11 mouse cellular contexts compared by ENCODE assay signal in genomic region chr7:4504646-4505435, GRCm38 (mm10). TPM values are rescaled to one million over a fixed set of nuclear protein-coding genes. Genes with fewer than 3 reads are reported as not detected.
DNase-seq lines count a peak whose midpoint lies in the region; ATAC-seq and TF ChIP-seq lines count a peak whose summit lies in the region.
"Had no signal": no experiment of that assay in that cellular context is flagged by ENCODE, and none has a peak within 500 bp of the region (broad histone marks: within the 10 kb centered on the region; RNA-seq: fewer than 3 reads in every experiment).

No protein-coding gene starts in this region.

- H3K79me2 ChIP-seq in MEL (ENCODE audit: control insufficient read depth, insufficient read depth, low read length, poor library complexity): peaks cover 19% of the 10 kb centered on the region

- no peak overlapping the region for H3K4me2 ChIP-seq in heart, postnatal 0 days (ENCODE audit: low read depth, low read length)
- H3K4me2 ChIP-seq in forebrain, embryonic 15.5 days (replicated peaks): no peak overlapping the region
- H3K4me2 ChIP-seq: stomach, embryonic 15.5 days had no signal

- H3K4me3 ChIP-seq in heart, postnatal 0 days (ENCODE audit: low read depth, low read length): no peak overlapping the region
- H3K4me3 ChIP-seq in MEL (ENCODE audit: control insufficient read depth in 1 of 2, insufficient read depth in 1 of 2, low read depth in 2 of 2, low read length in 2 of 2): peak overlapping the region; percentile 18 to 24
- no peak overlapping the region for H3K4me3 ChIP-seq in forebrain, embryonic 15.5 days
- H3K4me3 ChIP-seq: limb, embryonic 10.5 days; stomach, embryonic 15.5 days had no signal

- peak overlapping the region; percentile 55 for H3K27ac ChIP-seq in heart, postnatal 0 days (ENCODE audit: low read depth)
- peak overlapping the region; percentile 93 for H3K27ac ChIP-seq in MEL (ENCODE audit: control insufficient read depth, low read depth, low read length)
- H3K27ac ChIP-seq in forebrain, embryonic 15.5 days (replicated peaks): no peak overlapping the region
- H3K27ac ChIP-seq: limb, embryonic 10.5 days; stomach, embryonic 15.5 days had no signal

- H3K9ac ChIP-seq in heart, postnatal 0 days (replicated peaks; ENCODE audit: low read depth, low read length): no peak overlapping the region
- H3K9ac ChIP-seq in MEL (ENCODE audit: control insufficient read depth, low read depth, low read length, poor library complexity, severe bottlenecking): peak overlapping the region; percentile 53
- H3K9ac ChIP-seq in forebrain, embryonic 15.5 days (replicated peaks): no peak overlapping the region
- H3K9ac ChIP-seq: stomach, embryonic 15.5 days had no signal

- H3K27me3 ChIP-seq in heart, postnatal 0 days (ENCODE audit: control insufficient read depth, insufficient read depth, low read length): no peaks in the 10 kb centered on the region
- no peaks in the 10 kb centered on the region for H3K27me3 ChIP-seq in MEL (ENCODE audit: control insufficient read depth in 1 of 2, insufficient read depth in 2 of 2, low read length in 2 of 2)
- no peaks in the 10 kb centered on the region for H3K27me3 ChIP-seq in forebrain, embryonic 15.5 days
- H3K27me3 ChIP-seq: stomach, embryonic 15.5 days had no signal

- no peaks in the 10 kb centered on the region for H3K36me3 ChIP-seq in heart, postnatal 0 days (replicated peaks; ENCODE audit: control insufficient read depth, insufficient read depth, low read length)
- peaks cover 0 to 38% of the 10 kb centered on the region in 2 experiments; a peak in 2 of 4 replicates for H3K36me3 ChIP-seq in MEL (ENCODE audit: control insufficient read depth in 1 of 2, insufficient read depth in 2 of 2, low read length in 2 of 2)
- no peaks in the 10 kb centered on the region for H3K36me3 ChIP-seq in forebrain, embryonic 15.5 days
- H3K36me3 ChIP-seq: limb, embryonic 10.5 days; stomach, embryonic 15.5 days had no signal

- intact Hi-C loops in heart, postnatal 14 days (cut with DNase I): no loop called here
- intact Hi-C loops in left cerebral cortex, postnatal 4 days (cut with DNase I): no loop called here

- WGBS in heart, postnatal 0 days: 42% methylated on average over 11 of the region's 11 CpGs
- WGBS in forebrain, embryonic 15.5 days: 68% methylated on average over 11 of the region's 11 CpGs

- no peak for TF ChIP-seq EP300 in heart, postnatal 0 days (IDR thresholded peaks at IDR 0.05; ENCODE audit: low read depth)
- TF ChIP-seq EP300 in MEL (IDR thresholded peaks at IDR 0.05; ENCODE audit: low read depth in 1 of 2, low read length in 2 of 2): peak; percentile 79 to 86

- H3K4me1 ChIP-seq in heart, postnatal 0 days (ENCODE audit: control insufficient read depth, insufficient read depth): peaks cover 14% of the 10 kb centered on the region
- peaks cover 10 to 43% of the 10 kb centered on the region in 2 experiments for H3K4me1 ChIP-seq in MEL (ENCODE audit: control insufficient read depth in 1 of 2, insufficient read depth in 2 of 2, low read length in 2 of 2)
- peaks cover 18% of the 10 kb centered on the region for H3K4me1 ChIP-seq in forebrain, embryonic 15.5 days

- TF ChIP-seq POLR2A in MEL (IDR thresholded peaks at IDR 0.05; ENCODE audit: control insufficient read depth in 1 of 2, insufficient read depth in 1 of 2, low read depth in 1 of 2, low read length in 2 of 2, poor library complexity in 1 of 2): peak in 1 of 2 experiments; percentile 47; a peak in 2 of 4 replicates

- no peak for TF ChIP-seq RAD21 in MEL (IDR thresholded peaks at IDR 0.05; ENCODE audit: low read depth, low read length)

- no peak for DNase-seq in heart, postnatal 0 days (ENCODE audit: low spot score)
- no peak for DNase-seq in heart, postnatal 14 days
- peak; percentile 88 for DNase-seq in MEL (ENCODE audit: low read depth, low spot score)
- DNase-seq in left cerebral cortex, postnatal 4 days: no peak
- DNase-seq: gastrocnemius, postnatal 14 days had no signal

- no peak for TF ChIP-seq CTCF in heart, postnatal 0 days (IDR thresholded peaks at IDR 0.05; ENCODE audit: low read depth)
- TF ChIP-seq CTCF in MEL (IDR thresholded peaks at IDR 0.05 in 2 of 3, conservative IDR thresholded peaks at IDR 0.05 in 1 of 3; ENCODE audit: control insufficient read depth in 1 of 3, insufficient read depth in 1 of 3, low read depth in 2 of 3, low read length in 3 of 3, poor library complexity in 1 of 3, severe bottlenecking in 1 of 3): no peak

- H3K9me3 ChIP-seq in heart, postnatal 0 days (replicated peaks; ENCODE audit: control insufficient read depth, low read length): no peaks in the 10 kb centered on the region
- no peaks in the 10 kb centered on the region for H3K9me3 ChIP-seq in MEL (replicated peaks; ENCODE audit: insufficient read depth, low read length)
- H3K9me3 ChIP-seq in forebrain, embryonic 15.5 days: no peaks in the 10 kb centered on the region
- H3K9me3 ChIP-seq: limb, embryonic 10.5 days; stomach, embryonic 15.5 days had no signal

- no peak for ATAC-seq in heart, postnatal 0 days (ENCODE audit: insufficient read depth, low read depth)
- peak; percentile 26 for ATAC-seq in common myeloid progenitor, adult 5-6 weeks (replicated peaks; ENCODE audit: low read depth, poor library complexity, severe bottlenecking)
- peak; percentile 48 for ATAC-seq in megakaryocyte, adult 5-6 weeks (ENCODE audit: poor library complexity, severe bottlenecking)
- no peak for ATAC-seq in forebrain, embryonic 15.5 days (replicated peaks)
- ATAC-seq: inflammation-experienced regulatory T-cells, adult 6 months had no signal

RNA-seq across cellular contexts. Expression of gene Ppp1r12c, which starts 3.4 kb away (rescaled TPM):
- 89.1 and 105 TPM in 2 replicates for total RNA-seq in heart, postnatal 0 days (2014; rRNA removed; ENCODE audit: low replicate concordance)
- 22.5 and 24.2 TPM in 2 replicates for polyA plus RNA-seq in heart, postnatal 0 days (2015; fragmentation: Nextera tagmentation; extraction: Ambion mirVana)
- total RNA-seq in heart, postnatal 14 days (2021): 10 to 100 TPM; 76.0 to 82.1 TPM
- total RNA-seq in MEL (2012; rRNA removed): 51.4 and 64.2 TPM in 2 replicates
- polyA plus RNA-seq in MEL (2012; ENCODE audit: insufficient read depth in 1 of 2, insufficient read length in 2 of 2, low read depth in 1 of 2, low replicate concordance in 2 of 2, missing spikeins in 1 of 2): 100 to 1,000 TPM in 1 of 2 experiments, not detected in 1; 153 TPM
- 90.2 and 117 TPM in 2 replicates for total RNA-seq in common myeloid progenitor, adult 5-6 weeks (2017)
- total RNA-seq in megakaryocyte, adult 5-6 weeks (2015): 106 and 134 TPM in 2 replicates
- total RNA-seq in megakaryocyte, adult 5-6 weeks (2017): 146 and 169 TPM in 2 replicates
- polyA plus RNA-seq in forebrain, embryonic 15.5 days (2015; fragmentation: Nextera tagmentation; extraction: Ambion mirVana): 48.4 and 50.3 TPM in 2 replicates
- total RNA-seq in left cerebral cortex, postnatal 4 days (2021): 100 to 1,000 TPM; 123 to 135 TPM

RNA-seq across cellular contexts. Expression of gene Tnnt1, which starts 11.3 kb away (rescaled TPM):
- total RNA-seq in heart, postnatal 0 days (2014; rRNA removed; ENCODE audit: low replicate concordance): 27.4 and 28.3 TPM in 2 replicates
- polyA plus RNA-seq in heart, postnatal 0 days (2015; fragmentation: Nextera tagmentation; extraction: Ambion mirVana): 93.7 and 106 TPM in 2 replicates
- 10 to 100 TPM; 25.4 to 33.6 TPM for total RNA-seq in heart, postnatal 14 days (2021)
- total RNA-seq in MEL (2012; rRNA removed): 5.0 and 5.4 TPM in 2 replicates
- 10 to 100 TPM in 1 of 2 experiments, not detected in 1; 16.4 TPM for polyA plus RNA-seq in MEL (2012; ENCODE audit: insufficient read depth in 1 of 2, insufficient read length in 2 of 2, low read depth in 1 of 2, low replicate concordance in 2 of 2, missing spikeins in 1 of 2)
- 6.1 and 6.6 TPM in 2 replicates for total RNA-seq in common myeloid progenitor, adult 5-6 weeks (2017)
- 2.6 and 5.8 TPM in 2 replicates for total RNA-seq in megakaryocyte, adult 5-6 weeks (2015)
- 8.6 and 13.4 TPM in 2 replicates for total RNA-seq in megakaryocyte, adult 5-6 weeks (2017)
- polyA plus RNA-seq in forebrain, embryonic 15.5 days (2015; fragmentation: Nextera tagmentation; extraction: Ambion mirVana): 2.5 and 2.6 TPM in 2 replicates
- total RNA-seq in left cerebral cortex, postnatal 4 days (2021): 1 to 10 TPM in 1 of 2 experiments, under 1 TPM in 1; 0.89 to 1.0 TPM

RNA-seq across cellular contexts. Expression of gene Tnni3, which starts 19.2 kb away (rescaled TPM):
- 4,764 and 5,473 TPM in 2 replicates for total RNA-seq in heart, postnatal 0 days (2014; rRNA removed; ENCODE audit: low replicate concordance)
- polyA plus RNA-seq in heart, postnatal 0 days (2015; fragmentation: Nextera tagmentation; extraction: Ambion mirVana): 8,811 and 8,917 TPM in 2 replicates
- total RNA-seq in heart, postnatal 14 days (2021): 1,000 to 10,000 TPM; 7,272 to 7,308 TPM
- total RNA-seq in MEL (2012; rRNA removed): 281 and 353 TPM in 2 replicates
- 100 to 1,000 TPM in 1 of 2 experiments, not detected in 1; 328 TPM for polyA plus RNA-seq in MEL (2012; ENCODE audit: insufficient read depth in 1 of 2, insufficient read length in 2 of 2, low read depth in 1 of 2, low replicate concordance in 2 of 2, missing spikeins in 1 of 2)
- total RNA-seq in common myeloid progenitor, adult 5-6 weeks (2017): 0.87 and 1.9 TPM in 2 replicates
- 5.1 and 8.8 TPM in 2 replicates for total RNA-seq in megakaryocyte, adult 5-6 weeks (2015)
- total RNA-seq in megakaryocyte, adult 5-6 weeks (2017): 1.7 TPM in 1 of 2 replicates, not detected in the other
- 1.8 and 1.9 TPM in 2 replicates for polyA plus RNA-seq in forebrain, embryonic 15.5 days (2015; fragmentation: Nextera tagmentation; extraction: Ambion mirVana)
- 1 to 10 TPM; 1.8 to 2.0 TPM for total RNA-seq in left cerebral cortex, postnatal 4 days (2021)

RNA-seq across cellular contexts. Expression of gene Dnaaf3, which starts 27.4 kb away (rescaled TPM):
- 0.11 and 2.6 TPM in 2 replicates for total RNA-seq in heart, postnatal 0 days (2014; rRNA removed; ENCODE audit: low replicate concordance)
- polyA plus RNA-seq in heart, postnatal 0 days (2015; fragmentation: Nextera tagmentation; extraction: Ambion mirVana): 0.60 and 0.63 TPM in 2 replicates
- 1 to 10 TPM; 1.8 to 1.9 TPM for total RNA-seq in heart, postnatal 14 days (2021)
- 0.69 and 0.73 TPM in 2 replicates for total RNA-seq in MEL (2012; rRNA removed)
- 1 to 10 TPM in 1 of 2 experiments, not detected in 1; 2.9 TPM for polyA plus RNA-seq in MEL (2012; ENCODE audit: insufficient read depth in 1 of 2, insufficient read length in 2 of 2, low read depth in 1 of 2, low replicate concordance in 2 of 2, missing spikeins in 1 of 2)
- 1.6 TPM in 1 of 2 replicates, not detected in the other for total RNA-seq in common myeloid progenitor, adult 5-6 weeks (2017)
- 1.3 TPM in 2 replicates for total RNA-seq in megakaryocyte, adult 5-6 weeks (2015)
- total RNA-seq in megakaryocyte, adult 5-6 weeks (2017): 1.0 TPM in 2 replicates
- 1.6 and 1.7 TPM in 2 replicates for polyA plus RNA-seq in forebrain, embryonic 15.5 days (2015; fragmentation: Nextera tagmentation; extraction: Ambion mirVana)
- total RNA-seq in left cerebral cortex, postnatal 4 days (2021): under 1 TPM; 0.50 to 0.77 TPM

RNA-seq across cellular contexts. Expression of gene Syt5, which starts 42.5 kb away (rescaled TPM):
- total RNA-seq in heart, postnatal 0 days (2014; rRNA removed; ENCODE audit: low replicate concordance): 0.23 and 1.4 TPM in 2 replicates
- 0.70 and 0.92 TPM in 2 replicates for polyA plus RNA-seq in heart, postnatal 0 days (2015; fragmentation: Nextera tagmentation; extraction: Ambion mirVana)
- total RNA-seq in heart, postnatal 14 days (2021): 1 to 10 TPM; 1.4 to 1.9 TPM
- total RNA-seq in MEL (2012; rRNA removed): not detected in 2 replicates
- polyA plus RNA-seq in MEL (2012; ENCODE audit: insufficient read depth in 1 of 2, insufficient read length in 2 of 2, low read depth in 1 of 2, low replicate concordance in 2 of 2, missing spikeins in 1 of 2): not detected
- not detected in 2 replicates for total RNA-seq in common myeloid progenitor, adult 5-6 weeks (2017)
- not detected in 2 replicates for total RNA-seq in megakaryocyte, adult 5-6 weeks (2015)
- not detected in 2 replicates for total RNA-seq in megakaryocyte, adult 5-6 weeks (2017)
- 158 and 164 TPM in 2 replicates for polyA plus RNA-seq in forebrain, embryonic 15.5 days (2015; fragmentation: Nextera tagmentation; extraction: Ambion mirVana)
- total RNA-seq in left cerebral cortex, postnatal 4 days (2021): 100 to 1,000 TPM; 205 to 208 TPM

Comparison
In these comparisons a context has a peak if more than half of its experiments do, and no peak if none do; other contexts are left out.
1. ATAC-seq: peak in common myeloid progenitor, adult 5-6 weeks (single experiment) and megakaryocyte, adult 5-6 weeks (single experiment); none in heart, postnatal 0 days (single experiment) and forebrain, embryonic 15.5 days (single experiment).
2. H3K4me3 ChIP-seq: peak in MEL (2 of 2); none in heart, postnatal 0 days (single experiment) and forebrain, embryonic 15.5 days (single experiment).
3. RNA of gene Tnni3, which starts 19.2 kb away (total RNA-seq): 7,272 to 7,308 TPM in heart, postnatal 14 days, 4,764 to 5,473 TPM in heart, postnatal 0 days and 281 to 353 TPM in MEL; 1.7 to 8.8 TPM in megakaryocyte, adult 5-6 weeks, 1.8 to 2.0 TPM in left cerebral cortex, postnatal 4 days and 0.87 to 1.9 TPM in common myeloid progenitor, adult 5-6 weeks; every median in the first group is over 10 times any median in the second.